9 mouse cellular contexts compared by ENCODE assay signal in genomic region chr12:100166177-100166576, GRCm38 (mm10). TPM values are rescaled to one million over a fixed set of nuclear protein-coding genes. Genes with fewer than 3 reads are reported as not detected.
DNase-seq lines count a peak whose midpoint lies in the region; ATAC-seq and TF ChIP-seq lines count a peak whose summit lies in the region.
"Had no signal": no experiment of that assay in that cellular context is flagged by ENCODE, and none has a peak within 500 bp of the region (broad histone marks: within the 10 kb centered on the region; RNA-seq: fewer than 3 reads in every experiment).

No protein-coding gene starts in this region.

- peak; percentile 25; the same call in 1 of the 2 replicates for ATAC-seq in heart, embryonic 13.5 days (ENCODE audit: extremely low read depth, insufficient number of reproducible peaks, low FRiP score, low TSS enrichment)
- ATAC-seq in embryonic facial prominence, embryonic 14.5 days (ENCODE audit: low read depth) = peak; percentile 23; the same call in 1 of the 2 replicates
- ATAC-seq in lung, embryonic 14.5 days (ENCODE audit: insufficient read depth) = no peak
- ATAC-seq in inflammation-experienced regulatory T-cells, adult 6 months = no peak

- peaks cover 11% of the 10 kb centered on the region for H3K4me1 ChIP-seq in heart, embryonic 13.5 days
- peaks cover 0 to 8% of the 10 kb centered on the region in 2 experiments; a peak in 2 of 4 replicates for H3K4me1 ChIP-seq in MEL (ENCODE audit: control insufficient read depth in 1 of 2, insufficient read depth in 2 of 2, low read length in 2 of 2)
- H3K4me1 ChIP-seq in embryonic facial prominence, embryonic 14.5 days (ENCODE audit: control insufficient read depth, insufficient read depth, low read length) = no peaks in the 10 kb centered on the region
- 0 out of 2 replicates have a peak, but pooled peaks cover 2% of the 10 kb centered on the region for H3K4me1 ChIP-seq in lung, embryonic 14.5 days (ENCODE audit: insufficient read depth)

- peak; percentile 69 for TF ChIP-seq RAD21 in MEL (IDR thresholded peaks at IDR 0.05; ENCODE audit: low read depth, low read length)

- WGBS in heart, embryonic 13.5 days = 22% methylated on average over 3 of the region's 3 CpGs
- 17% methylated on average over 3 of the region's 3 CpGs for WGBS in embryonic facial prominence, embryonic 14.5 days
- 28% methylated on average over 3 of the region's 3 CpGs for WGBS in lung, embryonic 14.5 days

- no peak overlapping the region for H3K9ac ChIP-seq in heart, embryonic 13.5 days
- no peak overlapping the region for H3K9ac ChIP-seq in MEL (ENCODE audit: control insufficient read depth, low read depth, low read length, poor library complexity, severe bottlenecking)
- H3K9ac ChIP-seq in embryonic facial prominence, embryonic 14.5 days (ENCODE audit: low read depth, low read length) = no peak overlapping the region
- no peak overlapping the region for H3K9ac ChIP-seq in lung, embryonic 14.5 days
- H3K9ac ChIP-seq: lung, embryonic 15.5 days had no signal

- H3K36me3 ChIP-seq in heart, embryonic 13.5 days = no peaks in the 10 kb centered on the region
- peaks cover 0 to 2% of the 10 kb centered on the region in 2 experiments; a peak in 2 of 4 replicates for H3K36me3 ChIP-seq in MEL (ENCODE audit: control insufficient read depth in 1 of 2, insufficient read depth in 2 of 2, low read length in 2 of 2)
- H3K36me3 ChIP-seq in embryonic facial prominence, embryonic 14.5 days (ENCODE audit: control insufficient read depth, insufficient read depth, low read length) = no peaks in the 10 kb centered on the region
- no peaks in the 10 kb centered on the region for H3K36me3 ChIP-seq in lung, embryonic 14.5 days (ENCODE audit: insufficient read depth)
- H3K36me3 ChIP-seq: lung, embryonic 15.5 days had no signal

- TF ChIP-seq EP300 in MEL (IDR thresholded peaks at IDR 0.05; ENCODE audit: low read depth in 1 of 2, low read length in 2 of 2) = no peak

- TF ChIP-seq POLR2A in MEL (IDR thresholded peaks at IDR 0.05; ENCODE audit: control insufficient read depth in 1 of 2, insufficient read depth in 1 of 2, low read depth in 1 of 2, low read length in 2 of 2, poor library complexity in 1 of 2) = no peak

- peak; percentile 36 to 58 (median 37); a peak in 4 of 6 replicates for TF ChIP-seq CTCF in MEL (IDR thresholded peaks at IDR 0.05 in 2 of 3, conservative IDR thresholded peaks at IDR 0.05 in 1 of 3; ENCODE audit: control insufficient read depth in 1 of 3, insufficient read depth in 1 of 3, low read depth in 2 of 3, low read length in 3 of 3, poor library complexity in 1 of 3, severe bottlenecking in 1 of 3)
- TF ChIP-seq CTCF in lung, embryonic 14.5 days (IDR thresholded peaks at IDR 0.05; ENCODE audit: low read depth) = peak; percentile 68

- DNase-seq in heart, adult 11 months = no peak
- DNase-seq in MEL (ENCODE audit: low read depth, low spot score) = peak; percentile 42
- DNase-seq in embryonic facial prominence, embryonic 14.5 days (ENCODE audit: low spot score) = peak; percentile 81
- DNase-seq in induced T-regulatory cell, adult 2 months (ENCODE audit: low read depth) = peak; percentile 57
- peak; percentile 81 for DNase-seq in lung, embryonic 14.5 days
- DNase-seq in retina, embryonic 14.5 days (ENCODE audit: low spot score) = peak; percentile 86

- H3K4me3 ChIP-seq in heart, embryonic 13.5 days = no peak overlapping the region
- H3K4me3 ChIP-seq in MEL (ENCODE audit: control insufficient read depth in 1 of 2, insufficient read depth in 1 of 2, low read depth in 2 of 2, low read length in 2 of 2) = no peak overlapping the region
- no peak overlapping the region for H3K4me3 ChIP-seq in embryonic facial prominence, embryonic 14.5 days (ENCODE audit: low read depth, low read length)
- no peak overlapping the region for H3K4me3 ChIP-seq in lung, embryonic 14.5 days (ENCODE audit: low read depth, low read length)
- H3K4me3 ChIP-seq: lung, embryonic 15.5 days had no signal

- no peaks in the 10 kb centered on the region for H3K27me3 ChIP-seq in heart, embryonic 13.5 days (replicated peaks)
- no peaks in the 10 kb centered on the region for H3K27me3 ChIP-seq in MEL (ENCODE audit: control insufficient read depth in 1 of 2, insufficient read depth in 2 of 2, low read length in 2 of 2)
- no peaks in the 10 kb centered on the region for H3K27me3 ChIP-seq in embryonic facial prominence, embryonic 14.5 days (replicated peaks; ENCODE audit: control insufficient read depth, insufficient read depth, low read length)
- no peaks in the 10 kb centered on the region for H3K27me3 ChIP-seq in lung, embryonic 14.5 days (ENCODE audit: insufficient read depth, low read length)
- H3K27me3 ChIP-seq: lung, embryonic 15.5 days had no signal

- H3K79me2 ChIP-seq in MEL (ENCODE audit: control insufficient read depth, insufficient read depth, low read length, poor library complexity) = no peaks in the 10 kb centered on the region

- no peaks in the 10 kb centered on the region for H3K9me3 ChIP-seq in heart, embryonic 13.5 days
- H3K9me3 ChIP-seq in MEL (replicated peaks; ENCODE audit: insufficient read depth, low read length) = no peaks in the 10 kb centered on the region
- no peaks in the 10 kb centered on the region for H3K9me3 ChIP-seq in embryonic facial prominence, embryonic 14.5 days (ENCODE audit: control insufficient read depth, low read length)
- H3K9me3 ChIP-seq in lung, embryonic 14.5 days (ENCODE audit: low read depth, low read length) = no peaks in the 10 kb centered on the region
- H3K9me3 ChIP-seq: lung, embryonic 15.5 days had no signal

- H3K4me2 ChIP-seq in heart, embryonic 13.5 days = no peak overlapping the region
- no peak overlapping the region for H3K4me2 ChIP-seq in embryonic facial prominence, embryonic 14.5 days (ENCODE audit: low read depth, low read length)
- H3K4me2 ChIP-seq in lung, embryonic 14.5 days = no peak overlapping the region
- H3K4me2 ChIP-seq: lung, embryonic 15.5 days had no signal

- no peak overlapping the region for H3K27ac ChIP-seq in heart, embryonic 13.5 days (replicated peaks)
- no peak overlapping the region for H3K27ac ChIP-seq in MEL (ENCODE audit: control insufficient read depth, low read depth, low read length)
- no peak overlapping the region for H3K27ac ChIP-seq in embryonic facial prominence, embryonic 14.5 days (replicated peaks; ENCODE audit: low read depth, low read length)
- H3K27ac ChIP-seq in lung, embryonic 14.5 days (ENCODE audit: low read depth) = no peak overlapping the region
- H3K27ac ChIP-seq: lung, embryonic 15.5 days had no signal

TF ChIP-seq in MEL, 35 proteins besides CTCF, POLR2A, EP300 and RAD21:
- no peak for TF ChIP-seq SIN3A (IDR thresholded peaks at IDR 0.05; ENCODE audit: low read length)
- peak; percentile 61 for TF ChIP-seq SMC3 (IDR thresholded peaks at IDR 0.05; ENCODE audit: low read depth, low read length)
- peak; percentile 38; the same call in 1 of the 2 replicates for TF ChIP-seq ZC3H11A (IDR thresholded peaks at IDR 0.05; ENCODE audit: low read depth, low read length)

RNA-seq across cellular contexts. Expression of gene Nrde2, which starts 6.7 kb away (rescaled TPM):
- 7.8 and 8.9 TPM in 2 replicates for polyA plus RNA-seq in heart, embryonic 13.5 days (2015; fragmentation: Nextera tagmentation; extraction: Ambion mirVana)
- total RNA-seq in MEL (2012; rRNA removed) = 16.5 and 17.7 TPM in 2 replicates
- 10 to 100 TPM in 1 of 2 experiments, not detected in 1; 17.2 TPM for polyA plus RNA-seq in MEL (2012; ENCODE audit: insufficient read depth in 1 of 2, insufficient read length in 2 of 2, low read depth in 1 of 2, low replicate concordance in 2 of 2, missing spikeins in 1 of 2)
- 10.6 and 11.4 TPM in 2 replicates for polyA plus RNA-seq in embryonic facial prominence, embryonic 14.5 days (2014; fragmentation: Nextera tagmentation; extraction: Ambion mirVana)
- 14.5 and 16.7 TPM in 2 replicates for polyA plus RNA-seq in lung, embryonic 14.5 days (2014; fragmentation: Nextera tagmentation; extraction: Ambion mirVana)
- 10 to 100 TPM; 10.8 to 17.9 (median 15.0) TPM for polyA plus RNA-seq in inflammation-experienced regulatory T-cells, adult 6 months (2017; shearing (Covaris generic))

RNA-seq across cellular contexts. Expression of gene Calm1, which starts 33.1 kb away (rescaled TPM):
- 821 and 849 TPM in 2 replicates for polyA plus RNA-seq in heart, embryonic 13.5 days (2015; fragmentation: Nextera tagmentation; extraction: Ambion mirVana)
- 602 and 651 TPM in 2 replicates for total RNA-seq in MEL (2012; rRNA removed)
- polyA plus RNA-seq in MEL (2012; ENCODE audit: insufficient read depth in 1 of 2, insufficient read length in 2 of 2, low read depth in 1 of 2, low replicate concordance in 2 of 2, missing spikeins in 1 of 2) = 1,000 to 10,000 TPM in 1 of 2 experiments, 100 to 1,000 TPM in 1; 524 to 3,339 TPM
- polyA plus RNA-seq in embryonic facial prominence, embryonic 14.5 days (2014; fragmentation: Nextera tagmentation; extraction: Ambion mirVana) = 1,378 and 1,440 TPM in 2 replicates
- 1,610 and 1,758 TPM in 2 replicates for polyA plus RNA-seq in lung, embryonic 14.5 days (2014; fragmentation: Nextera tagmentation; extraction: Ambion mirVana)
- polyA plus RNA-seq in inflammation-experienced regulatory T-cells, adult 6 months (2017; shearing (Covaris generic)) = 1,000 to 10,000 TPM; 1,310 to 3,387 (median 2,012) TPM

RNA-seq across cellular contexts. Expression of gene Psmc1, which starts 56.2 kb away (rescaled TPM):
- polyA plus RNA-seq in heart, embryonic 13.5 days (2015; fragmentation: Nextera tagmentation; extraction: Ambion mirVana) = 196 and 207 TPM in 2 replicates
- 322 and 353 TPM in 2 replicates for total RNA-seq in MEL (2012; rRNA removed)
- 100 to 1,000 TPM in 1 of 2 experiments, not detected in 1; 501 TPM for polyA plus RNA-seq in MEL (2012; ENCODE audit: insufficient read depth in 1 of 2, insufficient read length in 2 of 2, low read depth in 1 of 2, low replicate concordance in 2 of 2, missing spikeins in 1 of 2)
- polyA plus RNA-seq in embryonic facial prominence, embryonic 14.5 days (2014; fragmentation: Nextera tagmentation; extraction: Ambion mirVana) = 241 and 249 TPM in 2 replicates
- 308 and 325 TPM in 2 replicates for polyA plus RNA-seq in lung, embryonic 14.5 days (2014; fragmentation: Nextera tagmentation; extraction: Ambion mirVana)
- 100 to 1,000 TPM; 213 to 288 (median 228) TPM for polyA plus RNA-seq in inflammation-experienced regulatory T-cells, adult 6 months (2017; shearing (Covaris generic))

Comparison
In these comparisons a context has a peak if more than half of its experiments do, and no peak if none do; other contexts are left out.
1. ATAC-seq: peak in heart, embryonic 13.5 days (single experiment) and embryonic facial prominence, embryonic 14.5 days (single experiment); none in lung, embryonic 14.5 days (single experiment) and inflammation-experienced regulatory T-cells, adult 6 months (single experiment).